Mouse (Mus musculus) right cerebral cortex, postnatal 10 days (tissue): ENCODE data around the gene Olfr1197.

Experiments used
- DNase-seq, 2 experiments: peaks; one replicate each; pipeline ENCODE4 v3.0.0; 2021; ENCODE audit warnings: low spot score in 2 of 2

Gene Olfr1197

DNA sequence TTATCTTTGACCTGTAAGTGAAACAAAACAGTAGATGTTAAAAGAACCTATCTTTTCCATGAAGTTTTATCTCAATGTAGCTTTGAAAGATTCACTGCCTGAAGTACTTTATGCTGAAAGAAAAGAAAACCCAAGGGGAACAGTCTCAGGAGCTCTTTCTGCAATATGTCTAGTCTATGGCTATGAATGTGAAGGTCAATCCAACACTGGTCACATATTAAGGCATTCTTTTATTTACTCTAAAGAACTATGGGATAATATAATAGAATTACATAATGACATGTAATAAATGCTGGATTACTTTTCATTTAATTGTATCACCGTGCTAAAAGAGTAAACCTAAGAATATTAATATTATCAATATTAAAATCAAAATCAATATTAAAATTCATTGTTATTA, at the start of gene Olfr1197:
Olfr1197 (minus strand) TSS at position 101 of the 400 bp plus-strand sequence.
- no peak for DNase-seq

DNA sequence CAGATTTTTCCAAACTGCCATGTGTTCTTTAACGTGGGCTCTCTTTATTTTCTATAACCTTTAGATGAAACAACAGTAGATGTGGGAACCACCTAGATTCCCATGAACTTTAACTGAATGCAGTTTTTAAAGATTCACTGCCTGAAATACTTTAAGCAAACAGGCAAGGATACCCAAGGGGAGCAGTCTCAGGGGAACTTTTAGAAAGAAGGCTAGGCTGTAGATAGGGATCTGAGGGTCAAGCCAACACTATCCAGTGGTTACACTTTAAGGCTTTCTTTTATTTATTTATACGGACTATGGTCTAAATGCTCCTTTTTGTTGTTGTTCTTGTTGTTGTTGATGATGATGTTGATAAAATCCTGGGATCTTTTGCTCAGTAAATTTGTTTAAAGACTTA, 38.2 kb upstream of the Olfr1197 start, which contains the start of gene Olfr1200:
Olfr1200 (minus strand) TSS at position 101 of the 400 bp plus-strand sequence.
- no peak for DNase-seq

DNA sequence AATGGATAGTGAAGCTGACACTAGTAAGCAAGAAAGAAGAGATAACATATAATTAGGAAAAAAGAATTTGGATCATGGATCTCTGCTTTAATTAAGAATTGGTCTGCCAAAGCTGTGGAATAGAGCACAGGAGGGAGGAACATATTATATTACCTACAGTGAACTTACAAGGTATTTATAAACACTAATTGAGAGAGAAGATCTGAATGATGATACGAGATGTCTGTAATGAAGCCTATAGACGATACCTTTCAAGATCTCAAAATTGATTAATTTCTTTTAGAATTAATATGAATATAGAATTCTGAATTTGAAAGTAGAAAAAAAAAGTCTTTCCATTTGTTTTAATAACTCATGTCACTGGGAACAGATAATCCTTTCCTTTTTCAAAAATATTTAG, 28.2 kb upstream of the Olfr1197 start, which contains the start of gene Olfr1199:
Olfr1199 (minus strand) TSS at position 101 of the 400 bp plus-strand sequence.
- no peak for DNase-seq

DNA sequence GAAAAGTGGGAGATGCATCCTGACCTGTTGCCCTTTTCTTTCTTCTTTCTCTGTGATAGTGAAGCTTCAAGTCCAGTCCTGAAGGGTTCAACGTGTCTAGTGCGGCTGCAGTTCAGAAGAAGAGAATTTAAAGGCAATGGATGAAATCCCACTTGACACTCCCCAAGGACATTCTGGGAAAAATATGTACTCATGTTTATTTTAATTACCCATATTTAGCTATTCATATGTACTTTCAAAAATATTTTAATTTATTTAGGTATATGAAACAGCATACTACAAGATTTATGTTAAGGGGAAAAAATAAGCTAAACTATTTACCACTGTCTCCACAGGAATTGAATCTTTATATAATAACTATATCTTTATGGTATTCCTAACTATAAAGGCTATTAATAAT, 19.1 kb upstream of the Olfr1197 start, which contains the start of gene Olfr1198:
Olfr1198 (minus strand) TSS at position 101 of the 400 bp plus-strand sequence.
- DNase-seq = no peak

DNA sequence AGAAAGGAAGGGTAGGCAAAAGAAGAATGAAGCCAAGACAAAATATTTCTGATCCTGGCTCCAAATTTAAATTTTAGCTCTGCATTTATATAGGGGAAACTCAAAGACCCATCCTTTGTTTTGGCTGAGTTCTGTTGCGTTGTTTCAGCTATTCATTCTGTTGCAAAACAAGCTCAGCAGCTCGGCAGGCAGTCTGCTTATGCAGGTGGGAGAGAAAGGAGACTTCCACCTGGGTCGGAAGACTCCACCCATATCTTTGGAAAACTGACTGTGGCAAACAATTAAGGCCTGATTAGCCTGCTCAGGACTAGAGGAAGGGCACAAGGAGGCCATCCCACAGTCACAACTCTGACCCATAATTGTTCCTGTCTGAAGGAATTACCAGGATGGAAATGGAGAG, 11.2 kb upstream of the Olfr1197 start:
- DNase-seq = no peak

DNA sequence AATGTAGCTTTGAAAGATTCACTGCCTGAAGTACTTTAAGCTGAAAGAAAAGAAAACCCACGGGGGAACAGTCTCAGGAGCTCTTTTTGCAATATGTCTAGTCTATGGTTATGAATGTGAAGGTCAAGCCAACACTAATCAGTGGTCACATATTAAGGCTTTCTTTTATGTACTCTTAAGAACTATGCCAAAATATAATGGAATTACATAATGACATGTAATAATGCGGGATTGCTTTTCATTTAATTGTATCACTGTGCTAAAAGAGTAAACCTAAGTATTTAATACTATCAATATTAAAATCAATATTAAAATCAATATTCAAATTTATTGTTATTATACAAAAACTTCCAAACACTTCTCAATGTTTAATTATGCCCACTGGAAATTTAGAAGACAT, 27.7 kb downstream of the Olfr1197 start, which contains the start of gene Olfr1196:
Olfr1196 (minus strand) TSS at position 101 of the 400 bp plus-strand sequence.
- DNase-seq = no peak

DNA sequence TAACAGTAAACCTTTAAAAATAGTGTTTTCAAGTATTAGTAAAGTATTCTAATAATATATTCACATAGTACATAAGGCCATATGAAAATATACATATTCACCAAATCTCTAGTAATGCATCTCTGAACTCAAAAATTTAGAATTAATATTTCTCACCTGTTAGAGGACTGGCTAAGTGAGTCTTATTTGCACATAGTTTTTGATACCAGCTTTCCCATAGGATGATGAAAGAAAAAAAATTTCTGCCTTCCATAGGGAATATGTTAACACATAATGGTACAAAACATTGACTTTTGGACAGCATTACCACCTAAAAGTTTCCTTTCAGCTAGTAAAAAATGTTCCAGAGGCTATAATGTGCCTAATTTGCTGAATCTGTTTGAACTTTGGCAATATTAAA, 43.1 kb downstream of the Olfr1197 start, which contains the start of gene Olfr1195:
Olfr1195 (minus strand) TSS at position 101 of the 400 bp plus-strand sequence.
- DNase-seq = no peak
